Mouse (Mus musculus): ENCODE results near the gene Kif1b. TPM values are rescaled to one million over a fixed set of nuclear protein-coding genes. Genes with fewer than 3 reads are reported as not detected.

Kif1b gene
- polyA plus RNA-seq, 1 experiment from 2014 or later: 41.2 TPM

DNA sequence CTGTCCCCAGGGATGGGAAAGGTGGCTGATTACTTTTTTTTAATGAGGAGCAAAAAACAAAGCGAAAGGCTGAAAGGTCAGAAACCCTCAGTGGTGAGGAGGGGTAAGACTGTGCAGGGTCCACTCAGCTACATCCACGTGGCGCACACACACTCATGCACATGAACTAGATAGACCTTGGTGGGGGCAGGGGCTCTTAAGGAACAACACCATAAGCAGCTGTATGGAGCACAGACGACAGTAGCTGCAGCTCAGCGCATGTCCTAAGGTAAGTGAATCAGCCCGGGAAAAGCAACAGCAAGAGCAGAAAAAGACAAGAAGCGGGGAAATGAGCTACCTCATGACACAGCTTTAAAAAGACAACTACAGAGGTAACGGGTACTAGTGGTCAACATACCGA lies 44.3 kb downstream of the Kif1b start:
- WGBS: 89% methylated on average over 9 of the region's 9 CpGs
- no peaks in the 10 kb centered on the region for H3K27me3 ChIP-seq
- H3K4me1 ChIP-seq: no peaks in the 10 kb centered on the region
- no peak overlapping the region for H3K9ac ChIP-seq
- no peak overlapping the region for H3K4me2 ChIP-seq (replicated peaks)
- no peak overlapping the region for H3K27ac ChIP-seq (replicated peaks)
- H3K36me3 ChIP-seq: peaks cover 46% of the 10 kb centered on the region
- H3K4me3 ChIP-seq (replicated peaks): no peak overlapping the region
- ATAC-seq (ENCODE audit: insufficient number of reproducible peaks, low FRiP score, low TSS enrichment, low read depth): no peak
- H3K9me3 ChIP-seq (replicated peaks): no peaks in the 10 kb centered on the region

- Histone ChIP-seq H3K9me3 (replicated peaks) (no peaks in the 10 kb centered on the region), H3K4me3 (replicated peaks) (no peak overlapping the region), H3K4me2 (replicated peaks) (no peak overlapping the region), H3K36me3 (peaks cover 48% of the 10 kb centered on the region), H3K9ac (no peak overlapping the region), H3K27me3 (no peaks in the 10 kb centered on the region), H3K4me1 (no peaks in the 10 kb centered on the region), H3K27ac (replicated peaks) (no peak overlapping the region)
- 65% methylated on average over 3 of the region's 3 CpGs for WGBS
- no peak for ATAC-seq (ENCODE audit: insufficient number of reproducible peaks, low FRiP score, low TSS enrichment, low read depth)
Observed at GRCm38 (mm10) chr4:149261466-149261865, 46.0 kb downstream of the Kif1b start.

DNA sequence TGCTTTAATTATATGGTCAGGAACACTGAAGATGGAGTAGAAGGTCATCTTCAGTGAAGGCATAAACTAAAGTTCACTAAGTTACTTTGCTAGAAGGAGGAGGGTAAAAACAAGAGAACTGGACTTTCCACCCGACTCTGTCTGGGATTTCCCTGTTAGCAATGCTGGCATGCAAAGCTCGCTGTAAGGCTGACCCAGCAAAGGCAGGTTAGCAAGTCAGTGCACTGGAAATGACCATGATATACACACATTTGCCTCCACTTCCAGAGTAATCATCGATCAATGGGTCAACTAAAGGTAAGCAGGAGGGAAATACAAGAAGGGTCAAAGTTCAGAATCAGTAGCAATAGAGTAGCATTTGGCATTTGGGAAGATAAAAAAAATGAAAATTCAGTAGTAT lies 46.6 kb downstream of the Kif1b start:
- Histone ChIP-seq H3K4me1 (no peaks in the 10 kb centered on the region), H3K9me3 (replicated peaks) (no peaks in the 10 kb centered on the region), H3K27ac (replicated peaks) (no peak overlapping the region), H3K36me3 (peaks cover 46% of the 10 kb centered on the region), H3K4me3 (replicated peaks) (no peak overlapping the region), H3K27me3 (no peaks in the 10 kb centered on the region), H3K4me2 (replicated peaks) (no peak overlapping the region), H3K9ac (no peak overlapping the region)
- 91% methylated on average over 3 of the region's 3 CpGs for WGBS
- no peak for ATAC-seq (ENCODE audit: insufficient number of reproducible peaks, low FRiP score, low TSS enrichment, low read depth)

GRCm38 (mm10) chr4:149259391-149260094 lies 48.0 kb downstream of the Kif1b start:
- WGBS: 87% methylated on average over 9 of the region's 9 CpGs
- Histone ChIP-seq H3K4me2 (replicated peaks) (no peak overlapping the region), H3K4me3 (replicated peaks) (no peak overlapping the region), H3K9ac (no peak overlapping the region), H3K27ac (replicated peaks) (no peak overlapping the region), H3K27me3 (no peaks in the 10 kb centered on the region), H3K36me3 (peaks cover 48% of the 10 kb centered on the region), H3K4me1 (no peaks in the 10 kb centered on the region), H3K9me3 (replicated peaks) (no peaks in the 10 kb centered on the region)
- no peak for ATAC-seq (ENCODE audit: insufficient number of reproducible peaks, low FRiP score, low TSS enrichment, low read depth)

DNA sequence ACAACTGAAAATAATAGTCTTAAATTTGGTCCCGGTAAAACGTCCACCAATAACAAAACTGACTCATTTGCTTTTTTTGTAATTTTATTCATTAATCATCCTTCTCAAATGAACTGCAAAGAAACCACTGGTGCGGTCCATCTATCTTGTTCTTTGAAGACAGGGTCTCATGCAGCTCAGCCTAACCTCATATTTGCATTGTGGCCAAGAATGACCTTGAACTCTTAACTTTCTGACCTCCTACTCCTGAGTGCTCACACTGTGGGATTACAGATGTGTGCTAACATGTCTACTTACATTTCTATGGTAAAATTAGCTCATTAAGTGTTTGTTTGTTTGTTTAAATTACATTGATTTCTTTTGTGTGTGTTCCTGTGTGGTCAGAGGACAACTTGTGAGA lies 48.6 kb downstream of the Kif1b start:
- Histone ChIP-seq H3K4me3 (replicated peaks) (no peak overlapping the region), H3K9ac (no peak overlapping the region), H3K9me3 (replicated peaks) (no peaks in the 10 kb centered on the region), H3K4me1 (no peaks in the 10 kb centered on the region), H3K27ac (replicated peaks) (no peak overlapping the region), H3K4me2 (replicated peaks) (no peak overlapping the region), H3K36me3 (peaks cover 48% of the 10 kb centered on the region), H3K27me3 (no peaks in the 10 kb centered on the region)
- no peak for ATAC-seq (ENCODE audit: insufficient number of reproducible peaks, low FRiP score, low TSS enrichment, low read depth)
- WGBS: 92% methylated on average over 3 of the region's 3 CpGs

GRCm38 (mm10) chr4:149256511-149257300 lies 50.8 kb downstream of the Kif1b start:
- Histone ChIP-seq H3K27me3 (no peaks in the 10 kb centered on the region), H3K4me1 (no peaks in the 10 kb centered on the region), H3K9ac (no peak overlapping the region), H3K36me3 (peaks cover 43% of the 10 kb centered on the region), H3K27ac (replicated peaks) (0 out of 2 replicates have a peak overlapping the region, but pooled peaks have one; percentile 17), H3K4me3 (replicated peaks) (no peak overlapping the region), H3K4me2 (replicated peaks) (no peak overlapping the region), H3K9me3 (replicated peaks) (no peaks in the 10 kb centered on the region)
- no peak for ATAC-seq (ENCODE audit: insufficient number of reproducible peaks, low FRiP score, low TSS enrichment, low read depth)
- 89% methylated on average over 15 of the region's 15 CpGs for WGBS

DNA sequence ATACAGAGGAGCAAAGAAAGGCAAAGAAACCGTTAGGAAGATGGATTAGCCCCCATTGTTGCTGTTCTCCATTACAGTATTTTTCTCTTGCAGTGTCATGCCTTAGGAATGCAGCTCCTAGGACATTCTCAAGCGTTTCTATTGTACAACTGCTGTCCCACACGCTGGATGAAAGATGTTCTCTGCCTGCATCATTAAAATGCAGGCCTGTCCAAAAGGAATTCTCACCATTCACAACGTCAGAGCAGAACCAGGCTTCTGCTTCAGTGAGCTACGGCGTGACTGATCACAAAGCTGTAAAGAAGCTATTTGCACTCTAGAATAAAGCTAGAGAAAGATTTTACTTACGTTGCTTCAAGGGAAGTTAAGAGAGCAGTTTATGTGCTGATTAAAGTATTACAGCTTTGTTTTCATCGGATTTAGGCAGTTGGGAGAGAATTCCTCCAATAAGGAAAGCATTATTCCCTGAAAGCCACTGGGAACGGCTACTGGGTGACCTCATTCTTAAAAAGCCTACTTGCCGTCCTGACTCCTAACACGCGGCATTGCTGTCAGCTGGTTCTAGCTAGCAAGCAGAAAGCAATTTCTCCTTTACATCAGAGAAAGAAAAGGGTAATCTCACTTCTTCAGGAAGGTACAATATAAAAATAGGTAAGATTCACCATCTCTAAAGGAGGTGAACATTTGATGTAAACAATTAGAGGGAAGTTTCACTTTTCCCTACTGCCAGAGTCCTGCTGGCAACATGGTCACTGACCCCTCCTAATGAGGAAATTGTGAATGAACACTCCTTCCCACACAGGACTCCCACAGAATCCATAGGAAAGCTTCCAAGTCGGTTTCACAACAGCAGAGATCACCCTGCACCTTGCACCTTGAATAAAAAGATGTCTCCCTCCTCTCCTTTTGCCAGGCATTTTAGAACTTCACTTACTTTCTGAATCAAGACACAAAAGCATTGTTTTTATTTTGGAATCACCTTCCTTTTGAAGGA lies 51.9 kb downstream of the Kif1b start:
- Histone ChIP-seq H3K9me3 (replicated peaks) (no peaks in the 10 kb centered on the region), H3K4me3 (replicated peaks) (no peak overlapping the region), H3K9ac (no peak overlapping the region), H3K36me3 (peaks cover 48% of the 10 kb centered on the region), H3K27me3 (no peaks in the 10 kb centered on the region), H3K4me2 (replicated peaks) (no peak overlapping the region), H3K4me1 (no peaks in the 10 kb centered on the region), H3K27ac (replicated peaks) (peak overlapping the region; percentile 68)
- peak; percentile 43; the same call in 1 of the 2 replicates for ATAC-seq (ENCODE audit: insufficient number of reproducible peaks, low FRiP score, low TSS enrichment, low read depth)
- WGBS: 40% methylated on average over 13 of the region's 13 CpGs

- Histone ChIP-seq H3K4me2 (replicated peaks) (no peak overlapping the region), H3K27ac (replicated peaks) (no peak overlapping the region; the same call in 1 of the 2 replicates), H3K4me3 (replicated peaks) (no peak overlapping the region), H3K9ac (no peak overlapping the region), H3K27me3 (no peaks in the 10 kb centered on the region), H3K4me1 (no peaks in the 10 kb centered on the region), H3K36me3 (peaks cover 51% of the 10 kb centered on the region), H3K9me3 (replicated peaks) (no peaks in the 10 kb centered on the region)
- ATAC-seq (ENCODE audit: insufficient number of reproducible peaks, low FRiP score, low TSS enrichment, low read depth): no peak
- 83% methylated on average over 4 of the region's 4 CpGs for WGBS
Observed at GRCm38 (mm10) chr4:149254827-149255226, 52.7 kb downstream of the Kif1b start.

GRCm38 (mm10) chr4:149249311-149249710 lies 58.2 kb downstream of the Kif1b start:
- no peak for ATAC-seq (ENCODE audit: insufficient number of reproducible peaks, low FRiP score, low TSS enrichment, low read depth)
- Histone ChIP-seq H3K36me3 (peaks cover 66% of the 10 kb centered on the region), H3K9me3 (replicated peaks) (no peaks in the 10 kb centered on the region), H3K4me1 (no peaks in the 10 kb centered on the region), H3K4me2 (replicated peaks) (no peak overlapping the region), H3K9ac (no peak overlapping the region), H3K4me3 (replicated peaks) (no peak overlapping the region), H3K27me3 (no peaks in the 10 kb centered on the region), H3K27ac (replicated peaks) (no peak overlapping the region)
- 98% methylated on average over 1 of the region's 1 CpGs for WGBS

GRCm38 (mm10) chr4:149247772-149248171 lies 59.7 kb downstream of the Kif1b start:
- Histone ChIP-seq H3K27me3 (no peaks in the 10 kb centered on the region), H3K4me3 (replicated peaks) (no peak overlapping the region), H3K4me1 (no peaks in the 10 kb centered on the region), H3K9ac (no peak overlapping the region), H3K9me3 (replicated peaks) (no peaks in the 10 kb centered on the region), H3K4me2 (replicated peaks) (no peak overlapping the region), H3K36me3 (peaks cover 71% of the 10 kb centered on the region), H3K27ac (replicated peaks) (no peak overlapping the region)
- 65% methylated on average over 5 of the region's 5 CpGs for WGBS
- ATAC-seq (ENCODE audit: insufficient number of reproducible peaks, low FRiP score, low TSS enrichment, low read depth): no peak

DNA sequence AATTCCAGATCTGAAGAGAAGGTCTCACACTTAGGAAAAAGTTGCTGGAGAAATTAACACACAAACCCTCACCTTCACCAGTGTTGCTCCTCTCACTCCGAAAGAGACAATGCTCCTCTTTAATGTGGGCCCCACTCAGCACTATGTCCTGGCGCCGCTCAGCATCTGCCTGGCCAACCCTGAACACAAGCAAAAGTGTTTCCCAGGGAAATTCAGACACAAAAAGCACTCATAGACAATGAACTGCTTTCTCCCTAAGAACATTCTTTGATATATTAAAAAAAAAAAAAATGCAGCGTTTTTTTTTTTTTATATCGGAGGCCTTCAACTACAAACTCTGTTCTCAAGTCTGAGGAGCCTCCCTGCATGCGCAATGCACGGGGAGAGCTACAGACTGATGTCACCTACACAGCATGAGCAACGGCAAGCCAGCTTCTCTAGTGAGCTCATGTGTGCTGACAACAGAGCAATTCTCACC lies 60.3 kb downstream of the Kif1b start:
- Histone ChIP-seq H3K4me2 (replicated peaks) (no peak overlapping the region), H3K4me3 (replicated peaks) (no peak overlapping the region), H3K9me3 (replicated peaks) (no peaks in the 10 kb centered on the region), H3K9ac (no peak overlapping the region), H3K36me3 (peaks cover 70% of the 10 kb centered on the region), H3K27ac (replicated peaks) (no peak overlapping the region), H3K4me1 (no peaks in the 10 kb centered on the region), H3K27me3 (no peaks in the 10 kb centered on the region)
- ATAC-seq (ENCODE audit: insufficient number of reproducible peaks, low FRiP score, low TSS enrichment, low read depth): no peak
- WGBS: 67% methylated on average over 8 of the region's 8 CpGs
